Mouse (Mus musculus): ENCODE data around the gene Fnbp1. TPM values are rescaled to one million over a fixed set of nuclear protein-coding genes. Genes with fewer than 3 reads are reported as not detected.

Fnbp1 gene
- polyA plus RNA-seq, 1 experiment from 2014 or later = 16.9 TPM

GRCm38 (mm10) chr2:31087085-31087484, 54.7 kb downstream of the Fnbp1 start:
- Histone ChIP-seq H3K4me1 (replicated peaks) (peaks cover 26% of the 10 kb centered on the region), H3K9ac (replicated peaks) (no peak overlapping the region), H3K9me3 (no peaks in the 10 kb centered on the region), H3K27me3 (no peaks in the 10 kb centered on the region), H3K4me3 (replicated peaks) (no peak overlapping the region), H3K36me3 (peaks cover 9% of the 10 kb centered on the region), H3K4me2 (replicated peaks) (no peak overlapping the region), H3K27ac (no peak overlapping the region)
- WGBS = 55% methylated on average over 5 of the region's 5 CpGs
- no peak for ATAC-seq

GRCm38 (mm10) chr2:31086543-31086942, 55.3 kb downstream of the Fnbp1 start:
- no peak overlapping the region for H3K9ac ChIP-seq (replicated peaks)

GRCm38 (mm10) chr2:31084169-31084850, 57.5 kb downstream of the Fnbp1 start:
- Histone ChIP-seq H3K9ac (replicated peaks) (no peak overlapping the region), H3K27me3 (no peaks in the 10 kb centered on the region), H3K4me1 (replicated peaks) (peaks cover 24% of the 10 kb centered on the region), H3K4me3 (replicated peaks) (no peak overlapping the region), H3K4me2 (replicated peaks) (no peak overlapping the region), H3K9me3 (no peaks in the 10 kb centered on the region), H3K36me3 (peaks cover 9% of the 10 kb centered on the region), H3K27ac (no peak overlapping the region)
- WGBS = 94% methylated on average over 9 of the region's 9 CpGs
- no peak for ATAC-seq

More at GRCm38 (mm10) chr2:31086543-31086942, 55.3 kb downstream of the Fnbp1 start:
- Histone ChIP-seq H3K4me1 (replicated peaks) (peaks cover 26% of the 10 kb centered on the region), H3K9me3 (no peaks in the 10 kb centered on the region), H3K36me3 (peaks cover 9% of the 10 kb centered on the region), H3K27ac (no peak overlapping the region), H3K4me3 (replicated peaks) (no peak overlapping the region), H3K4me2 (replicated peaks) (no peak overlapping the region), H3K27me3 (no peaks in the 10 kb centered on the region)
- ATAC-seq = no peak

- ATAC-seq = no peak
- Histone ChIP-seq H3K4me1 (replicated peaks) (peaks cover 15% of the 10 kb centered on the region), H3K9ac (replicated peaks) (no peak overlapping the region), H3K36me3 (peaks cover 9% of the 10 kb centered on the region), H3K27me3 (no peaks in the 10 kb centered on the region), H3K9me3 (no peaks in the 10 kb centered on the region), H3K4me2 (replicated peaks) (no peak overlapping the region), H3K4me3 (replicated peaks) (no peak overlapping the region), H3K27ac (no peak overlapping the region)
- 95% methylated on average over 8 of the region's 8 CpGs for WGBS
Observed at GRCm38 (mm10) chr2:31083372-31083771, 58.4 kb downstream of the Fnbp1 start.

GRCm38 (mm10) chr2:31082639-31083038, 59.2 kb downstream of the Fnbp1 start:
- H3K4me2 ChIP-seq (replicated peaks) = no peak overlapping the region
- no peaks in the 10 kb centered on the region for H3K9me3 ChIP-seq
- no peaks in the 10 kb centered on the region for H3K27me3 ChIP-seq
- peaks cover 9% of the 10 kb centered on the region for H3K36me3 ChIP-seq
- no peak overlapping the region for H3K27ac ChIP-seq
- no peak overlapping the region for H3K9ac ChIP-seq (replicated peaks)
- ATAC-seq = no peak
- WGBS = 94% methylated on average over 17 of the region's 17 CpGs
- H3K4me1 ChIP-seq (replicated peaks) = peaks cover 8% of the 10 kb centered on the region
- H3K4me3 ChIP-seq (replicated peaks) = no peak overlapping the region

- ATAC-seq = no peak
- no peak overlapping the region for H3K4me2 ChIP-seq (replicated peaks)
- no peaks in the 10 kb centered on the region for H3K27me3 ChIP-seq
- H3K27ac ChIP-seq = no peak overlapping the region
- no peak overlapping the region for H3K9ac ChIP-seq (replicated peaks)
- WGBS = 77% methylated on average over 4 of the region's 4 CpGs
- H3K9me3 ChIP-seq = no peaks in the 10 kb centered on the region
- H3K4me3 ChIP-seq (replicated peaks) = no peak overlapping the region
- H3K4me1 ChIP-seq (replicated peaks) = no peaks in the 10 kb centered on the region
- peaks cover 9% of the 10 kb centered on the region for H3K36me3 ChIP-seq
Observed at GRCm38 (mm10) chr2:31081349-31081748, 60.5 kb downstream of the Fnbp1 start.

- no peak overlapping the region for H3K27ac ChIP-seq
- no peaks in the 10 kb centered on the region for H3K9me3 ChIP-seq
- ATAC-seq = no peak
- H3K4me2 ChIP-seq (replicated peaks) = no peak overlapping the region
- WGBS = 77% methylated on average over 6 of the region's 6 CpGs
- H3K9ac ChIP-seq (replicated peaks) = no peak overlapping the region
- no peaks in the 10 kb centered on the region for H3K27me3 ChIP-seq
- no peaks in the 10 kb centered on the region for H3K4me1 ChIP-seq (replicated peaks)
- H3K4me3 ChIP-seq (replicated peaks) = no peak overlapping the region
- H3K36me3 ChIP-seq = peaks cover 7% of the 10 kb centered on the region
Observed at GRCm38 (mm10) chr2:31079117-31079516, 62.7 kb downstream of the Fnbp1 start.

- Histone ChIP-seq H3K27ac (no peak overlapping the region), H3K4me1 (replicated peaks) (no peaks in the 10 kb centered on the region), H3K9ac (replicated peaks) (no peak overlapping the region), H3K36me3 (peaks cover 7% of the 10 kb centered on the region), H3K9me3 (0 out of 2 replicates have a peak, but pooled peaks cover 2% of the 10 kb centered on the region), H3K4me3 (replicated peaks) (no peak overlapping the region), H3K4me2 (replicated peaks) (no peak overlapping the region), H3K27me3 (no peaks in the 10 kb centered on the region)
- WGBS = 91% methylated on average over 5 of the region's 5 CpGs
- ATAC-seq = no peak
Observed at GRCm38 (mm10) chr2:31077574-31077973, 64.2 kb downstream of the Fnbp1 start.

GRCm38 (mm10) chr2:31076351-31077140, 65.3 kb downstream of the Fnbp1 start:
- Histone ChIP-seq H3K4me1 (replicated peaks) (no peaks in the 10 kb centered on the region), H3K27me3 (no peaks in the 10 kb centered on the region), H3K4me2 (replicated peaks) (no peak overlapping the region), H3K9me3 (peaks cover 7% of the 10 kb centered on the region; the same call in 1 of the 2 replicates), H3K36me3 (peaks cover 11% of the 10 kb centered on the region), H3K9ac (replicated peaks) (no peak overlapping the region), H3K27ac (no peak overlapping the region), H3K4me3 (replicated peaks) (no peak overlapping the region)
- ATAC-seq = no peak
- WGBS = 95% methylated on average over 16 of the region's 16 CpGs

- no peak for ATAC-seq
- Histone ChIP-seq H3K4me3 (replicated peaks) (no peak overlapping the region), H3K4me2 (replicated peaks) (no peak overlapping the region), H3K4me1 (replicated peaks) (no peaks in the 10 kb centered on the region), H3K27me3 (no peaks in the 10 kb centered on the region), H3K9me3 (peaks cover 7% of the 10 kb centered on the region; the same call in 1 of the 2 replicates), H3K36me3 (peaks cover 11% of the 10 kb centered on the region), H3K9ac (replicated peaks) (no peak overlapping the region), H3K27ac (no peak overlapping the region)
- 67% methylated on average over 7 of the region's 7 CpGs for WGBS
Observed at GRCm38 (mm10) chr2:31075836-31076235, 66.0 kb downstream of the Fnbp1 start.

GRCm38 (mm10) chr2:31075168-31075567, 66.6 kb downstream of the Fnbp1 start:
- 92% methylated on average over 2 of the region's 2 CpGs for WGBS
- peaks cover 11% of the 10 kb centered on the region for H3K36me3 ChIP-seq
- no peaks in the 10 kb centered on the region for H3K4me1 ChIP-seq (replicated peaks)
- H3K27me3 ChIP-seq = no peaks in the 10 kb centered on the region
- H3K4me3 ChIP-seq (replicated peaks) = no peak overlapping the region
- no peak for ATAC-seq
- H3K4me2 ChIP-seq (replicated peaks) = no peak overlapping the region
- H3K27ac ChIP-seq = no peak overlapping the region
- H3K9me3 ChIP-seq = peaks cover 7% of the 10 kb centered on the region; the same call in 1 of the 2 replicates
- H3K9ac ChIP-seq (replicated peaks) = no peak overlapping the region

- H3K9me3 ChIP-seq = peaks cover 7% of the 10 kb centered on the region; the same call in 1 of the 2 replicates
- H3K4me1 ChIP-seq (replicated peaks) = peaks cover 19% of the 10 kb centered on the region
- H3K4me3 ChIP-seq (replicated peaks) = no peak overlapping the region
- H3K36me3 ChIP-seq = peaks cover 11% of the 10 kb centered on the region
- no peak overlapping the region for H3K4me2 ChIP-seq (replicated peaks)
- WGBS = 88% methylated on average over 7 of the region's 7 CpGs
- ATAC-seq = no peak
- no peak overlapping the region for H3K9ac ChIP-seq (replicated peaks)
- H3K27ac ChIP-seq = peak overlapping the region; percentile 70; the same call in 1 of the 2 replicates
- H3K27me3 ChIP-seq = no peaks in the 10 kb centered on the region
Observed at GRCm38 (mm10) chr2:31069506-31069905, 72.3 kb downstream of the Fnbp1 start.

Measured in midbrain, embryonic 13.5 days (tissue).